Mouse (Mus musculus): ENCODE data around the gene Cyb5d1. TPM values are rescaled to one million over a fixed set of nuclear protein-coding genes. Genes with fewer than 3 reads are reported as not detected.

The Cyb5d1 gene
- total RNA-seq, 2 experiments from 2014 or later: 40.8 to 43.6 TPM

GRCm38 (mm10) chr11:69416921-69417448 lies 21.6 kb upstream of the Cyb5d1 start:
- DNase-seq (ENCODE audit: extremely low spot score in 1 of 2, low spot score in 1 of 2): no peak

DNA sequence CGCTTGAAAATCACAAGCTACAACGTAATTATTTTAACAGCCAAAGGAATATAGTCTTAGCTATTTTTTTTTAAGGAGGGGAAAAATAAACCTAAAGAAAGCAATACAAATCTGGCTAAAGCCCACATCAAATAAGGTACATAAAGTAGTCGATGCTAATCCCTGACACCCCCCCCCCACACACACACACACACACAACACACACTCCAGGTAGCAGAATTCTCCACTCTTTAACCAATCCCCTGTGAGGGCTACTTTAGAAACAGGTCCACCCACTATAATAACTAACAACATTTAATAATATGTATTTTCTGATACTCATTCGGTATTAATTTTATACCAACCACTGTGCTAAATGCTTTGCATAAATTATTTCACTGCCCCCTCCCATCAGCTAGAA lies 21.1 kb upstream of the Cyb5d1 start:
- no peak for DNase-seq (ENCODE audit: extremely low spot score in 1 of 2, low spot score in 1 of 2)

DNA sequence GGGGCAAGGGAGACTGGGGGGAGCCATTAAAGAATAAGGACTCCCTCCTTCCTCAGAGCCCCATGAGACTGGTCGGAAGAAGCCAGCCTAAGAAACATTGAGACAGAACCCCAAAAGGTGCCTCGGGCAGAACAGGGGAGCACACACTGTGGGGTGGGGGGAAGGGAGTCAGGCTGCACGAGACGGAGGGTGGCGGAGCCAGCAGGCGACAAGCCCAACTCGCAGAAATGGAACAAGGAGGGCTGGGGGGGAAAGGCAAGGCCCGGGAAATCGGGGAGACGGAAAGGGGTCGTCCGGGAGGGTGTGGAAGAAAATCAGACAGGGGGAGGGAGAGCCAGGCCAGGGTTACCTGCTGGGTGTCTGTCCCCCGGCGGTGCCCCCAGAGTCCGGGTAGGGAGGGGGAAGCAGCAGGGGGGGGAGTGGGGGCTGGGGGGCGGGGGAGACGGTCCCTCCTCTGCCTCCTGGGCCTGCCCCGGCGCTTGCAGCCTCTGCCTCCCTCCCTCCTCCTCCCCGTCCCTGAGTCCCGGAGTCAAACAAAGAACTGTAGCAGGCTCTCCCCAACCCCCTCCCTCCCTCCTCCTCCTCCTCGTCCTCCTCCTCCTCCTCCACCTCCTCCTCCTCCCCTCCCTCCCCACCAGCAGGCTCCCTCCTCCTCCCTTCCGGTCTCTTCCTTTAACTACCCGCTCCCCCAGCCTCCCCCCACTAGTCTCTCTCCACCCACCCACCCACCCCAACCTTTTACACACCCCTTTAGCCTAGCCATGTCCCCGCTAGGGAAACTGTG lies 20.4 kb upstream of the Cyb5d1 start:
- peak; percentile 40 to 45 for DNase-seq (ENCODE audit: extremely low spot score in 1 of 2, low spot score in 1 of 2)

DNA sequence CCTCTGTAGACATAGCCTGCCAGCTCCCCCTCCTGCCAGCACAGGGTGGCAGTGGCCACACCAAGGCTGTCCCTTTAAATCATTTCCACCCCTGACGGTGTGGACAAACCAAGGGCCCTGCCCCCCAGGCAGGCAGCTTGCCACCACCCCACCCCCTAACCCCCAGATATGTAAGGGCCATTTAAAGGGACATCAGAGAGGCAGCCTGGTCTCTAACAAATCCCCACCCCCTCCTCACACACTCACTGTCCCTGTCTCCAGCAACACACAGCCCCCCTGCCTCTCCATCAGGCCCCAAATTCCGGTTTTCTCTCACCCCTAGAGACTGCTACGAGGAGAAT lies 19.9 kb upstream of the Cyb5d1 start:
- DNase-seq (ENCODE audit: extremely low spot score in 1 of 2, low spot score in 1 of 2): peak in 1 of 2 experiments; percentile 45

DNA sequence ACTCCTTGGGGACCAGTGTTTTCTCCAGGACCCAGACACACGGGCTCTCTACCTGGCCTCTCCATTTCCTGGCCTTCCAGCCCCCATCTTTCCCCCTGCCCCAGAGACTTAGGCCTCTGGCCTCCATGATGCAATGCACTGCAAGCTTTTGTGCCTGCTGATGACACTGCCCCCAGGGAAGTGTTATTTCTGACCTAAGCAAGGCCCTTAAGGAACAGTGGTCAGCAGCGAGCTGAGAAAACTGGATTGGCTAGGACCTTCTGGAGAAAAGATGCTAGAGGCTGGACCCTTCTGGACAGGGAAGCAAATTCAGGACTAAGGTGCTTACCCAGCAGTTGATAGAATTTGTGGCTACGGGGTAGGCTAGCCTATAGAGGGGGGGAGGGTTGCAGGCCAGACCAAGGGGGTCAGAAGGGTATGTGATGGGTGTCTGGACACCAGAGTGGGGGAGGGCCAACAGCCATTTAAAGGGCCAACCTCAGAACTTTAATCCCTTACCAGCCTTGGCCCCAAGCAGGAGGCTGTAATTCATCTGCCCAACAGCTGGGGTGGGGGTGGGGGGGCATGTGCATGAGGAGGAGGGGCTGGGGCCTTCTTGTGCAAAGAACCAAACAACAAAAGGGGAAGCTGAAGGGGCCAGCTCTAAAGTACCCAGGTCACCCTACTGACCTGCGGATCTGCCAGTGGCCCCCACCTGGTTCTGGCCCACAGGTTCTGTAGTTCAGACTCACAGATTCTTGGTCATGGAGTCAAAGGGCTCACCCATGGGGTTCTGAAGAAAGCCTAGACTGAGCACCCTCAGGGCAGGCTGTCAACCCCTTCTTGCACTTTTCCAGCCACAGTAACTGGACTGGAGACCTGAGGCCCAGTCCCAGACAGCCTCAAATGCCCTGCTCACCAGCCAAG lies 19.2 kb upstream of the Cyb5d1 start:
- DNase-seq (ENCODE audit: extremely low spot score in 1 of 2, low spot score in 1 of 2): peak in 1 of 2 experiments; percentile 47

GRCm38 (mm10) chr11:69413221-69414181 lies 18.1 kb upstream of the Cyb5d1 start, which contains the start of gene Kdm6b:
Kdm6b (minus strand) TSS chr11:69413675.
- peak in 1 of 2 experiments; percentile 48 for DNase-seq (ENCODE audit: extremely low spot score in 1 of 2, low spot score in 1 of 2)

GRCm38 (mm10) chr11:69412548-69412947 lies 17.1 kb upstream of the Cyb5d1 start:
- no peak for DNase-seq (ENCODE audit: extremely low spot score in 1 of 2, low spot score in 1 of 2)

DNA sequence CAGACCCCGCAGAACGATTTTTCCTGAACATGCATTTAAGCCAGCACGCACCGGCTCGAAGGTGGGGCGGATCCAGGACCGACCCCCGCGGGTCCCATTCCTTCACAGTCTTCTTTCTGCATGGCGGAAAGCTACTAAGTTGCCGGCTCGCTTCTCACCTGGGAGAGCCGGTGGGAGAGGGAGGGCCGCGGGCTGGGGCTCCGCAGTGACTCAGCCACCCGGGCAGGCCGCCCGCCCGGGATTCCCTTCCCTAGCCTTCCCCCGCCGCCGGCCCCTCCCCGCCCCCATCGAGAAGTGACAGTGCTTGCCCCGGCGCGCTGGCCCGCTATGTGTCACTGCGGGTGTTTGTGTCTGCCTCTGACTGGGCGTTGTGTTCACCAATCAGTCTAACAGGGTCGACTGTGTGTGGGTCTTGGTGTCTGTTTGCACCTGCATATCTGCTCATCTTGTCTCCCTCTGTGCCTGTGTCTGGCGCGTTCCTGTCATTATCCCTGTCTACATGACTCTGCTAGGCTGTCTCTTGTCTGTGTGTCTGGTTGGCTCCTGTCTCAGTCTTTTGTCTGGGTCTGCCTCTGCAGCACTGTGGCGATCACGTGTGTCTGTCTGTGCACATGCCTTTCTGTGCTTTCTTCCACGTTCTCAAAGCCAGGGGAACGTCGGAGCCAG lies 16.2 kb upstream of the Cyb5d1 start:
- peak; percentile 36 to 39 for DNase-seq (ENCODE audit: extremely low spot score in 1 of 2, low spot score in 1 of 2)

DNA sequence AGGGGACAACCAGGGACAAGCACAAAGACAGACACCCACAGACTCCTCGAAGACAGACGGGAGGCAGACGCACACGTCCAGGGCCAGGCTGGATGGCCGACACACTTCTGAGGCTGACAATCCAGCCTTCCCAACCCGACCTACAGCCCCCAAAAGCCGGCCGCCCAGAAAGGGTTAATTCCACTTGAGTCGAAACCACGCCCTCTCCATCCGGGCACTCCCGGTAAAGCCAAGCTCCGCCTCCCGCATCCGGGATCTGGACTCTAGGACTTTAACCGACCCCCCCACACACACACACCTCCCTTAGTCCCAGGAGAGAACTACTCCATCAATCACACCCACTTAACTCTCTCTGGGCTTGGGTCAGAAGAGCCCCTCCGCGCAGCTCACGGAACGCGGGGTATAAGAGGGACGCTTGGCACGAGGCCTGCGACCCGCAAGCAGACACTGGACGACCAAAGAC lies 15.7 kb upstream of the Cyb5d1 start:
- DNase-seq (ENCODE audit: extremely low spot score in 1 of 2, low spot score in 1 of 2): peak; percentile 88 to 92

GRCm38 (mm10) chr11:69410310-69411072 lies 15.1 kb upstream of the Cyb5d1 start:
- peak; percentile 38 to 47 for DNase-seq (ENCODE audit: extremely low spot score in 1 of 2, low spot score in 1 of 2)

DNA sequence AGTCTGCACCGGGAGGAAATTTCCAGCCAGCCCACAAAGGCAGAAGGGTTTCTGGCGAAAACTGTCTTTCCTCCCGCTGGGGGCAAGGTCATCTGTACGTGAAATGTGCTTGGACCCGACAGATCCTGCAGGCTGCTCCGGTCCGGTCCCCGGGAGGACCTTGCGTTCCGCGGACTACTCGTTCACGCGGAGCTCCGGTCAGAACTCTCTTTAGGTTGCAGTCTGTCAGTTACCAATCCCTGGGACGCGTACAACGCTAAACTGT lies 14.5 kb upstream of the Cyb5d1 start:
- no peak for DNase-seq (ENCODE audit: extremely low spot score in 1 of 2, low spot score in 1 of 2)

- peak; percentile 67 to 69 for DNase-seq (ENCODE audit: extremely low spot score in 1 of 2, low spot score in 1 of 2)
Observed at GRCm38 (mm10) chr11:69409378-69410044, 14.1 kb upstream of the Cyb5d1 start.

DNA sequence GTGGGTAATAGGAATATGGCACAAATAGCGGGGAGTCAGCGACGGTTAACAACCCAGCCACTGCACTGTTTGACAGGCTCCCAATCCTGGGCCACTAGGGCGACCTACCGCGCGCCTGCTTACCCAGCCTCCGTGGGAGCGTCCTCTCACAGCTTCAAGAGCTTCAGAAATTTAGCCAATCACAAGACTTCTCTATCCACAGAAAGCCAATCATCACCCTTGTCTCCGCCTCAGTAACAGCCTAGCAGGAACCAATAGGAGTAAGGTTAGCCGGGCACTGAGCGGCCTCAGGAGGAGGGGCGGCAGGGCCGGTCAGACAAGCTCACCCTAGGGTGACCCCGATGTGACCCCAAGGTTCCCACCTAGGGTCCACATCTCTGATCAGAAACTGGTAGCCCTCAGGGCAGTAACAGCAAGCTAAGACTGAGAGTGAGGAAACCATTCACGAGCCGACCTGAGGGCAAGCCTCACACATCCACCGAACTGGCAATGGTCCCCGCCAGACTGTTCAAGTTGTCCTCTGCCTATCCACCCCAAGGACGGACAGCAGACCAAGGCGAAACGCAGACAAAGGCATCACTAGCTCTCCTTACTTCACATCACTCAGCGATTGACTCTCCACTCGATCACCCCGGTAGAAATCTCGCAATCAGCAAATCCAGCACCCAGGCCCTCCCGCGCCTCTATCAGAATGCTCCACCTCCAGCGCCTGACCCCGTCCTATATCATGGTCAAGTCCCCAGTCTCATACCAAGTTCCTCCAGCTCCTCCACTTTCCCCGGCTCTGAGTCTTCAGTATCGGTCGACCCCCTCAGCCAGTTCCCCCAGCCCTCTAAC lies 13.3 kb upstream of the Cyb5d1 start:
- peak; percentile 58 to 61 for DNase-seq (ENCODE audit: extremely low spot score in 1 of 2, low spot score in 1 of 2)

- no peak for DNase-seq (ENCODE audit: extremely low spot score in 1 of 2, low spot score in 1 of 2)
Observed at GRCm38 (mm10) chr11:69407724-69408004, 12.2 kb upstream of the Cyb5d1 start.

DNA sequence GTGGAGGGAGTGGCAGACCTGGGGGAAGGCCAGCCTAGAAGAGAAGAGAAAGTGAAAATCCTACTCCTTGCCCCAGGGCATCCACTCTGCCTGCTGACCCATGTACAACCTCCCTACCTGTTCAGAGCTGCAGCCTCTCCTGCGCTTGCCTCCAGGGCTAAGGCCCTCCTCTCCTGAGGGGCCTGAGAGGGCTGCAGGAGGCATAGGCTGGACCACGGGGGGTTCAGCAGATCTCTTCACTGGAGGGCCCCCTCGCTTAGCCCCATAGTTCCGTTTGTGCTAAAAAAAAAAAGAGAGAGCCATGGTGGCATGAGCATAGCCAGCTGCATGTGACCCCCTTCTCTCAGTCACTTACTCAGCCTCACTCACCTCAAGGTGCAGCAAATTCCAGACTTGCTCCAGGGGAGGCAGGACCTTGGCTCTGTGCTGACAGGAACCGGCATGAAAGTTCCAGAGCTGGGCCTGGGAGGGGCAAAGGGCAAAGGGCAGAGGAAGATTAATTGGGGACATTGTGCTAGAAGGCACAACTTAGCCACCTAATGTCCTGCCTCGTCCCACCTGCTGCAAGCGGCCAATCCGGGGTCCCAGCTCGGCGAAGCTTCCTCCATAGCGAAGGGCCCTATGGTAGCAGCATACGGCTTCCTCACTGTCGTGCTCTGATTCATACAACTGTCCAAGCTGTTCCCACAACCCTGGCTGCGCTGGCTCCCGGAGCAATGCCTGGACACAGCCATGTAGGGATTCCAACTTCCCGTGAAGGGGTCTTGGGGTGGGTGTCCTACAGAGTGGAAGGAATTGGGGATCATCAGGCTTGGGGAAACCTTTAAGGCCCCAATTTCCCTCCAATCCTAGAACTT lies 11.7 kb upstream of the Cyb5d1 start:
- no peak for DNase-seq (ENCODE audit: extremely low spot score in 1 of 2, low spot score in 1 of 2)

GRCm38 (mm10) chr11:69406282-69406681 lies 10.9 kb upstream of the Cyb5d1 start:
- DNase-seq (ENCODE audit: extremely low spot score in 1 of 2, low spot score in 1 of 2): no peak
